Mouse (Mus musculus): ENCODE measurements around the gene Ifitm7. TPM values are rescaled to one million over a fixed set of nuclear protein-coding genes. Genes with fewer than 3 reads are reported as not detected.
A peak's percentile ranks its signal among the peaks of the same experiment; 100 is the strongest.

Gene Ifitm7
- polyA plus RNA-seq (2016; fragmentation: Nextera tagmentation; extraction: Ambion mirVana), result 0.92 and 1.6 TPM in 2 replicates

- Histone ChIP-seq H3K4me3 (peak within 1 kb of the TSS; percentile 62), H3K27ac (replicated peaks) (peak within 1 kb of the TSS; percentile 84), H3K36me3 (no peaks in the 10 kb centered on the region), H3K27me3 (no peaks in the 10 kb centered on the region), H3K4me1 (peaks cover 7% of the 10 kb centered on the region), H3K4me2 (replicated peaks) (peak within 1 kb of the TSS; percentile 65), H3K9ac (replicated peaks) (peak within 1 kb of the TSS; percentile 82), H3K9me3 (no peaks in the 10 kb centered on the region)
- WGBS, result 1% methylated on average over 31 of the region's 31 CpGs
- peak; percentile 82 for ATAC-seq (ENCODE audit: low FRiP score, low read depth)
Observed at GRCm38 (mm10) chr16:13986574-13987478, at the start of gene Ifitm7, which contains the start of gene 2900011O08Rik. Gene Ifitm7, minus strand, starts transcription at chr16:13986888. Gene 2900011O08Rik, plus strand, starts transcription at chr16:13986604.

- H3K27ac ChIP-seq (replicated peaks), result no peak overlapping the region
- H3K4me1 ChIP-seq, result peaks cover 5% of the 10 kb centered on the region; the same call in 1 of the 2 replicates
- no peak for ATAC-seq (ENCODE audit: low FRiP score, low read depth)
- H3K4me3 ChIP-seq, result no peak overlapping the region
- no peak overlapping the region for H3K4me2 ChIP-seq (replicated peaks)
- no peaks in the 10 kb centered on the region for H3K36me3 ChIP-seq
- 80% methylated on average over 4 of the region's 4 CpGs for WGBS
- H3K27me3 ChIP-seq, result no peaks in the 10 kb centered on the region
- H3K9me3 ChIP-seq, result no peaks in the 10 kb centered on the region
- no peak overlapping the region for H3K9ac ChIP-seq (replicated peaks)
Observed at GRCm38 (mm10) chr16:14033076-14033475, 46.4 kb upstream of the Ifitm7 start.

GRCm38 (mm10) chr16:14030650-14031049 is 44.0 kb upstream of the Ifitm7 start:
- Histone ChIP-seq H3K36me3 (no peaks in the 10 kb centered on the region), H3K4me2 (replicated peaks) (no peak overlapping the region), H3K27me3 (no peaks in the 10 kb centered on the region), H3K9me3 (no peaks in the 10 kb centered on the region), H3K27ac (replicated peaks) (no peak overlapping the region), H3K4me1 (peaks cover 5% of the 10 kb centered on the region; the same call in 1 of the 2 replicates), H3K4me3 (no peak overlapping the region), H3K9ac (replicated peaks) (no peak overlapping the region)
- ATAC-seq (ENCODE audit: low FRiP score, low read depth), result no peak
- 93% methylated on average over 4 of the region's 4 CpGs for whole genome bisulfite sequencing

DNA sequence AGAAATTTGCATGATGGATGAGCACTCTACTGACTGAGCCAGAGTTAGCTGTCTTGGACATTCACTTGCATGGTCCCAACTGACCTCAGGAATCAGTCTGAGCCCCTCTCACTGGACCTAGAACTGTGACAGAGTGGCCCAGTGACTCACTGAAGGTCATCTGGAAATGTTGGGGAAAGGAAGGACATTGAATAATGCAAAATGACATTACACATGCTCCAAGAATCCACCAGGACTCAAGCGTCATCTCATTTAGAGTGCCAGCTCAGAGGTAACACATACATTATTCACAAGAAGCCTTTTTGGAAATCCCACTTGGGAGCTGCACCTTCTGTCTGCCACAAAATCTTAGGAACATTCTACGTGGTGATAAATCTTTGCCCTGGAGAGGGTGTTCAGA is 43.2 kb upstream of the Ifitm7 start:
- no peak overlapping the region for H3K27ac ChIP-seq (replicated peaks)
- no peak overlapping the region for H3K4me2 ChIP-seq (replicated peaks)
- H3K9ac ChIP-seq (replicated peaks), result no peak overlapping the region
- WGBS, result 75% methylated on average over 2 of the region's 2 CpGs
- H3K9me3 ChIP-seq, result no peaks in the 10 kb centered on the region
- H3K4me1 ChIP-seq, result peaks cover 10% of the 10 kb centered on the region; the same call in 1 of the 2 replicates
- no peaks in the 10 kb centered on the region for H3K27me3 ChIP-seq
- ATAC-seq (ENCODE audit: low FRiP score, low read depth), result no peak
- H3K36me3 ChIP-seq, result no peaks in the 10 kb centered on the region
- no peak overlapping the region for H3K4me3 ChIP-seq

DNA sequence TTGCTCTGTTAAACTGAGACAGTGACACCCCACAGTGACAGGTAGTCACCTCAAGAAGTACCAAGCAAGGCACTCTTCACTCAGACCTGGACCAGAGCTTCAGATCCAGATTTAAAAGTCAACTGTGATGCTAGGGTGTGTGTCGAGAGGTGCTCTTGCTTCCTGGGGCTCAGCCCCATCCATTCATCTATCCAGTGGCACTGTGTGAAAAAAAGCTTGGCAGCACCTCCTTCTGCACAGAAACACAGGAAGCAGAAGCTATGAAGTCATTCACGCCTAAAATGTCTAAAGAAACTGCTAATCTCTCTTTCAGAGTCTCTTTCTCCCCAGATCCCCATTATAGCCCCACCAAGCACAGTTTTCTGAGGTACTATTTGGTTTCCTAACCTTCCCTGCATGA is 42.4 kb upstream of the Ifitm7 start:
- Histone ChIP-seq H3K36me3 (no peaks in the 10 kb centered on the region), H3K9ac (replicated peaks) (no peak overlapping the region), H3K27ac (replicated peaks) (no peak overlapping the region), H3K4me3 (no peak overlapping the region), H3K4me2 (replicated peaks) (no peak overlapping the region), H3K4me1 (peaks cover 10% of the 10 kb centered on the region; the same call in 1 of the 2 replicates), H3K9me3 (no peaks in the 10 kb centered on the region), H3K27me3 (no peaks in the 10 kb centered on the region)
- WGBS, result 66% methylated on average over 2 of the region's 2 CpGs
- no peak for ATAC-seq (ENCODE audit: low FRiP score, low read depth)

DNA sequence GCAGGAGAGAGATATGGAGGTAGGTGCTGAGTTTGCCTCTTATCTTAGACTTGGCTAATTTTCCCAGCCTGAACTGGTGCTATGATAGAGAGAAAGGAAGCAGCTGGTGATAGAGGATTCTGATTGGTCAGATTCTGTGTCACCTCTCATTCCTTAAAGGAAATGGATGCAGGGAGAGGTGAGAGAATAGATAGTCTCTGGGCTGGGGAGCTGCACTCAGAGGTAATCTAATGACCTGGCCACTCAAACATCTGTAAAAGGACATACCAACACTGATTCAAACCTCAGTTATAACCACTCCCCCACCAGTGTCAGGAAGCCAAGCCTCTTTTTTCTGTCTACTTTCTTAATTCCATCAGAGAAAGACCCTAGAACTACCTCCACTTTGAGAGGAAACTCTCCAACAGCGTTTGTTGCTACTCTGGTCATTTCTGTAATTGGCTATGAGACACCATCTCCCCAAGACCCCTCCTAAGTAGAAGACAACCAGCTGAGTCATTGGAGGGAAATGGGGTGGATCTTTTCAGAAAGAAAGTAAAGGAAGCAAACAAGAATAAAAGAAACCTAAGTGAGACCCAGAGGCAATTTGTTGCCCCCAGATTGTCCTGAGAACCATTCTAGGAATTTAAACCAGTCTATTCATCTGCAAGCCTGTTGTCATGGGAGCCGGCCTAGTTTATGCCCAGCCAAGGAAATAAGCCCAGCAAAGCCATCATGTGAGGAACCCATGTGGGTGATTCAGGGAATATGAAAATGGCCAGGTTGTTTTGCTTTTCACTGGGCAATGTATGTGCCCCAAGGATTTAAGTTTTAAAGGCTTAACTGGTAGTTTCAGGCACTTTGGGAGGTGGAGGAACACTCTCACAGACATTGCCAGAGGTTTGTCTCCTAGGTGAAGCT is 38.7 kb upstream of the Ifitm7 start:
- H3K4me1 ChIP-seq, result 0 out of 2 replicates have a peak, but pooled peaks cover 5% of the 10 kb centered on the region
- H3K4me2 ChIP-seq (replicated peaks), result no peak overlapping the region
- H3K4me3 ChIP-seq, result no peak overlapping the region
- WGBS, result 48% methylated on average over 2 of the region's 2 CpGs
- no peak overlapping the region for H3K27ac ChIP-seq (replicated peaks)
- H3K9me3 ChIP-seq, result no peaks in the 10 kb centered on the region
- ATAC-seq (ENCODE audit: low FRiP score, low read depth), result no peak
- no peaks in the 10 kb centered on the region for H3K36me3 ChIP-seq
- H3K27me3 ChIP-seq, result no peaks in the 10 kb centered on the region
- no peak overlapping the region for H3K9ac ChIP-seq (replicated peaks)

DNA sequence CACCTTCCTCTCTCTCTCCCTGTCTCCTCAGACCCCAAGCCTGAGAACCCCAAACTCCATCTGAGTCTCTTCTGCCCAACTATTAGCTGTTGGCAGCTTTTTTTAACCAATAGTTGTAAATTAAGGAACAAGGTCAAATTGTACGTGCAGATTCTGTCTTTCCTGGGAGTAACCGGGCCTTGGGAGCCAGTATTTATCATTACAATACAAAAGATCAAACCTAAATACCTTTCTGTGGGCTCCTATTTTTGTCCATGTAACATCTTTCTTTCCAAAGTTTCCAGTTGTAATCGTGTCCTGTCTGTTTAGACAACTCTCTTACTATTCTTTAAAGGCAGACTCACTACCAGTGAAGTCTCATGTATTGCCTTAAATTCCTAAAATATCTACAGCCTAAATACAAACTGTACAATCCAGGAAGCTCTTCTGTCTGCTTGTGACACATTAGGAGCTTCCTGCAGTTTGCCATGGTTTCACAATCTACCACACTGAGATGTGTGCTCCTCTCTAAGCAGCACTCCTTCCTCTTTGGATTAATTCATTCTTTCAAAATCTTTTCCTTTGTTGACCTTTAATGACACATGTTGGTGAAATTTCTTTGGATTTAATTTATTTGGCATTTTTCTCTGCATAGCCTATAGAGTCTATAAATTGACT is 34.6 kb upstream of the Ifitm7 start:
- 86% methylated on average over 3 of the region's 3 CpGs for WGBS
- Histone ChIP-seq H3K4me2 (replicated peaks) (no peak overlapping the region), H3K27me3 (no peaks in the 10 kb centered on the region), H3K4me1 (0 out of 2 replicates have a peak, but pooled peaks cover 5% of the 10 kb centered on the region), H3K27ac (replicated peaks) (no peak overlapping the region), H3K4me3 (no peak overlapping the region), H3K36me3 (no peaks in the 10 kb centered on the region), H3K9me3 (no peaks in the 10 kb centered on the region), H3K9ac (replicated peaks) (no peak overlapping the region)
- no peak for ATAC-seq (ENCODE audit: low FRiP score, low read depth)

DNA sequence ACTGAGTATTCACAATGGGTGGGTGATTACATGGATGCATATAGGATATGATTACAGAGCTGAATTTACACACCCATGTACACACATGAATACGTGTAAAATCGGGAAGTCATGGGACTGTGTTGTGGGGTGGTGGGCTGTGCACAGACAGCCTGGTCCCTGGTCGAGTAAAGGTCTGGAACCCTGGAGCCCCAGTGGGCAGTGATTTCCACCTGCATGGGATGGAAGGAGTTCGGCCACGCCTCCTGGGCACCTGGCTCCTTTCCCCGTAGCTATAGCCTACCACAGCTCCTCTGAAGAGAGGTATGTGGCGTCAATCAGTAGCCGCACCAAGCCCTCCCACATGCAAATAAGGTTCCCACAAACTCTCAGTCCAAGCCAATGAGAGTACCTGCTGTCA is 30.6 kb upstream of the Ifitm7 start:
- no peak overlapping the region for H3K4me3 ChIP-seq
- no peak overlapping the region for H3K4me2 ChIP-seq (replicated peaks)
- H3K4me1 ChIP-seq, result no peaks in the 10 kb centered on the region
- no peak overlapping the region for H3K9ac ChIP-seq (replicated peaks)
- H3K36me3 ChIP-seq, result no peaks in the 10 kb centered on the region
- ATAC-seq (ENCODE audit: low FRiP score, low read depth), result no peak
- no peak overlapping the region for H3K27ac ChIP-seq (replicated peaks)
- WGBS, result 90% methylated on average over 8 of the region's 8 CpGs
- H3K9me3 ChIP-seq, result no peaks in the 10 kb centered on the region
- no peaks in the 10 kb centered on the region for H3K27me3 ChIP-seq

DNA sequence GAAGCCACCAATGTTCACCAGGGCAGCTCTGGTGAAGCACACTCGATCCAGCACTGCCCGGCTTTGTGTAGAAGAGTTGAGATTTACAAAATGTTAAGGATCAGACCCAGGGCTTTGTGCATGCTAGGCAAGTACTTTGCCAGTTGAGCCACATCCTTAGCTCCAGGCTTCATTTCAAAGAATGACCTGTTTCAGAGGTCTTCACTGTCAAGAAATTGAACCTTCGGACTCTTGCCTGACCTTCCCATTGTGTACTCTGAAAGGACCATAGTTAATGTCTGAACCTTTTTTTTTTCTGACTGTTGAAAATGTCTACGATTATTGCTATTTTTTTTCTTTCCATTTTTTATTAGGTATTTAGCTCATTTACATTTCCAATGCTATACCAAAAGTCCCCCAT is 23.3 kb upstream of the Ifitm7 start:
- Histone ChIP-seq H3K4me1 (no peaks in the 10 kb centered on the region), H3K4me3 (no peak overlapping the region), H3K27ac (replicated peaks) (no peak overlapping the region), H3K36me3 (peaks cover 4% of the 10 kb centered on the region; the same call in 1 of the 2 replicates), H3K4me2 (replicated peaks) (no peak overlapping the region), H3K9me3 (no peaks in the 10 kb centered on the region), H3K9ac (replicated peaks) (no peak overlapping the region), H3K27me3 (no peaks in the 10 kb centered on the region)
- WGBS, result 91% methylated on average over 4 of the region's 4 CpGs
- no peak for ATAC-seq (ENCODE audit: low FRiP score, low read depth)

- Histone ChIP-seq H3K4me2 (replicated peaks) (no peak overlapping the region), H3K27ac (replicated peaks) (no peak overlapping the region), H3K9ac (replicated peaks) (no peak overlapping the region), H3K27me3 (no peaks in the 10 kb centered on the region), H3K9me3 (no peaks in the 10 kb centered on the region), H3K36me3 (peaks cover 4% of the 10 kb centered on the region; the same call in 1 of the 2 replicates), H3K4me3 (no peak overlapping the region), H3K4me1 (no peaks in the 10 kb centered on the region)
- no peak for ATAC-seq (ENCODE audit: low FRiP score, low read depth)
Observed at GRCm38 (mm10) chr16:14008708-14009107, 22.0 kb upstream of the Ifitm7 start.

GRCm38 (mm10) chr16:14008081-14008480 is 21.4 kb upstream of the Ifitm7 start:
- H3K27ac ChIP-seq (replicated peaks), result no peak overlapping the region
- H3K36me3 ChIP-seq, result peaks cover 4% of the 10 kb centered on the region; the same call in 1 of the 2 replicates
- H3K9me3 ChIP-seq, result no peaks in the 10 kb centered on the region
- no peak overlapping the region for H3K9ac ChIP-seq (replicated peaks)
- no peaks in the 10 kb centered on the region for H3K27me3 ChIP-seq
- no peak overlapping the region for H3K4me3 ChIP-seq
- no peaks in the 10 kb centered on the region for H3K4me1 ChIP-seq
- H3K4me2 ChIP-seq (replicated peaks), result no peak overlapping the region
- WGBS, result 74% methylated on average over 2 of the region's 2 CpGs
- ATAC-seq (ENCODE audit: low FRiP score, low read depth), result no peak

All from midbrain, embryonic 12.5 days (tissue).